Mouse (Mus musculus) CH12.LX (cell line): Measurements from ENCODE around the gene Ddx43.

ENCODE experiments used
- CHD1 ChIP-seq: IDR thresholded peaks from 2 replicates; pipeline ENCODE4 v1.6.1; 2012; ENCODE audit warnings: low read depth, low read length, improper control_type of control experiment, inconsistent platforms
- CTCF ChIP-seq, 2 experiments: IDR thresholded peaks in 1 of 2; conservative IDR thresholded peaks in 1 of 2; 2 replicates each; pipeline ENCODE4 v1.5.1; 2011 to 2012; ENCODE audit warnings: low read depth in 2 of 2, low read length in 2 of 2, improper control_type of control experiment in 1 of 2, inconsistent platforms in 1 of 2, mild to moderate bottlenecking in 1 of 2, moderate library complexity in 1 of 2
- E2F4 ChIP-seq: IDR thresholded peaks from 2 replicates; pipeline ENCODE4 v1.6.1; 2011; ENCODE audit warnings: low read depth, low read length, improper control_type of control experiment; ENCODE audit not compliant: insufficient replicate concordance
- EP300 ChIP-seq: IDR thresholded peaks from 2 replicates; pipeline ENCODE4 v1.6.1; 2011; ENCODE audit warnings: low read length, improper control_type of control experiment
- ETS1 ChIP-seq: conservative IDR thresholded peaks from 2 replicates; pipeline ENCODE4 v1.6.1; 2012; ENCODE audit warnings: low read depth, mild to moderate bottlenecking, inconsistent platforms, low read length, improper control_type of control experiment, moderate library complexity
- GABPA ChIP-seq: IDR thresholded peaks from 2 replicates; pipeline ENCODE4 v1.6.1; 2012; ENCODE audit warnings: low read depth, low read length, improper control_type of control experiment, inconsistent platforms; ENCODE audit not compliant: insufficient replicate concordance
- HCFC1 ChIP-seq: IDR thresholded peaks from 2 replicates; pipeline ENCODE4 v1.6.1; 2012; ENCODE audit warnings: low read depth, mild to moderate bottlenecking, inconsistent platforms, low read length, improper control_type of control experiment
- MEF2A ChIP-seq: IDR thresholded peaks from 2 replicates; pipeline ENCODE4 v1.6.1; 2014; ENCODE audit warnings: low read depth, mild to moderate bottlenecking, inconsistent platforms, low read length, improper control_type of control experiment, borderline replicate concordance
- POLR2A ChIP-seq: IDR thresholded peaks from 2 replicates; pipeline ENCODE4 v1.6.1; 2011; ENCODE audit warnings: low read depth, mild to moderate bottlenecking, improper control_type of control experiment, low read length
- SMC3 ChIP-seq: IDR thresholded peaks from 2 replicates; pipeline ENCODE4 v1.6.1; 2011; ENCODE audit warnings: low read depth, low read length, improper control_type of control experiment

DNA sequence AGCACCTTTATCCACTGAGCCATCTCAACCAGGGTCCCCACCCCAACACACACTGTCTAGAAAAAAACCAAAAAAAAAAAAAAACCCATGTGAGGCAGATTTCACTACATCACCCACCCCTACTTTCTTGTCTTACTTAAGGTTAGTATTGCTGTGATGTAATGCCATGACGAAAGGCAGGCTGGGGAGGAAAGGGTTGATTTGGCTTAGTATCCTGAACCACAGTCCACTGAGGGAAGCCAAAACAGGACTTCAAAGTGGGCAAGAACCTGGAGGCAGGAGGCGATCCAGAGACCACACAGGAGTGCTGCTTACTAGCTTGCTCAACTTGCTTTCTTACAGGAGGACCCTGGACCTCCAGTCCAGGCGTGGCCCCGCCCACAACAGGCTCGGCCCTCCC lies 54.8 kb downstream of the Ddx43 start:
- TF ChIP-seq CTCF (conservative IDR thresholded peaks at IDR 0.05 in 1 of 2, IDR thresholded peaks at IDR 0.05 in 1 of 2; ENCODE audit: low read depth in 2 of 2, low read length in 2 of 2) (no peak), E2F4 (no peak), MEF2A (no peak), CHD1 (no peak), SMC3 (no peak), ETS1 (no peak), POLR2A (no peak), EP300 (no peak), HCFC1 (no peak), GABPA (no peak)
